Mouse (Mus musculus): ENCODE data around the gene Cherp.

- TF ChIP-seq MAX (IDR thresholded peaks at IDR 0.05), result no peak
- no peak for TF ChIP-seq CTCF (IDR thresholded peaks at IDR 0.05; ENCODE audit: control insufficient read depth, insufficient read depth, insufficient read length)
- no peak for TF ChIP-seq MYOG (IDR thresholded peaks at IDR 0.05; ENCODE audit: control insufficient read depth, extremely low read depth, insufficient read length)
- TF ChIP-seq USF1 (IDR thresholded peaks at IDR 0.05; ENCODE audit: low read depth), result no peak
- no peak for TF ChIP-seq MYOD1 (IDR thresholded peaks at IDR 0.05; ENCODE audit: control insufficient read depth, insufficient read length, low read depth)
- TF ChIP-seq CEBPB (IDR thresholded peaks at IDR 0.05; ENCODE audit: low read depth), result no peak
Measured at GRCm38 (mm10) chr8:72504137-72504536, 29.1 kb upstream of the Cherp start.
